Mouse (Mus musculus): ENCODE data around the gene Trp73.

The Trp73 gene

GRCm38 (mm10) chr4:154140182-154140212, at the start of gene Trp73:
Gene Trp73, minus strand, starts transcription at chr4:154140208.
- DNase-seq (ENCODE audit: low spot score) = no peak

GRCm38 (mm10) chr4:154188948-154189347, 48.9 kb upstream of the Trp73 start:
- no peak for DNase-seq (ENCODE audit: low spot score)

DNA sequence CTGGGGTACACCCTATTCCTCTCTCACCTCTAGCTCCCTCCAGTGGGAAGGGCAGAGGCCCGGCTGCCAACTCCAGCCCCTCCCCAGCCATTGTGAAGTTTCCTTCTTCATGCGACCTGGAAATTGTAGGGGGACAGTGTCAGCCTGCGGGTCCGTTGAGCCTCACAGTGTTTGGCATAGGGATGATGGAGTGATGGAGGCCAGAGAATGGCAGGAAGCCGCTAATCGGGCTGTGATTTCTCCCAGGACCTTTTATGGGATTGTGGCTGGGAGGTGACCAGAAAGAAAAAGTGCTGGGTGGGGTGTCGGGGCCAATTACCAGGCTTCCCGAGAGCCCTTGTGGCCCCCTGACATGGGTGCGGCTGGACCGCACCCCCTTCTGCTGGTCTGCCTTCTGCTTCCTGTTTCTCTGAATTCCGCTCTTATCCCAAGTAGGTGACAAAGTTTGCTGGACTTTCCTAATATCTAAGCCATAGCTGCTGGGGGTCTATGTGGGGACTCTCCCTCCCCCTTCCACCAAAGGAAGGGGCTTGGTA, 46.1 kb upstream of the Trp73 start:
- no peak for DNase-seq (ENCODE audit: low spot score)

GRCm38 (mm10) chr4:154185001-154185400, 45.0 kb upstream of the Trp73 start:
- DNase-seq (ENCODE audit: low spot score) = no peak

- no peak for DNase-seq (ENCODE audit: low spot score)
These were observed 43.6 kb upstream of the Trp73 start for GRCm38 (mm10) chr4:154183566-154183965.

- no peak for DNase-seq (ENCODE audit: low spot score)
These were observed 41.0 kb upstream of the Trp73 start for GRCm38 (mm10) chr4:154181001-154181400.

DNA sequence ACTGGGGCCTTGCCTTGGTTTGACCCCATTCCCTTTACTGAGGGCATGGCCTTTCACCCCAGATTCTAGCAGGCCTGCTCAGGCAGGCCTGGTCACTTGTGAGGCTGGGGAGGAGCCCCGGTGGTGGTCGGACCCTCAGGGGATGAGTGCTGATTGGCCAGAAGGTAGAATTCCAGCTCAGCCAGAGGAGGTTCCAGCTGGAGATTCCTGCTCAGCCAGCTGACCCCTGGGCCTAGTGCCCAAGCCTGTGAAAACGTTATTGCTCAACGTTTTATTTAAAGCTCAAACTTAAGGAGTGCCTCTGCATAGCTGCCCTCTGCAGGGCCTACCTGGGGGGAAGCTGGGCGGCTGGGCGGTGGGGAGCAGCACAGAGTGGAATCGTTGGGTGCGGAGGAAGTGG, 37.2 kb upstream of the Trp73 start:
- no peak for DNase-seq (ENCODE audit: low spot score)

DNA sequence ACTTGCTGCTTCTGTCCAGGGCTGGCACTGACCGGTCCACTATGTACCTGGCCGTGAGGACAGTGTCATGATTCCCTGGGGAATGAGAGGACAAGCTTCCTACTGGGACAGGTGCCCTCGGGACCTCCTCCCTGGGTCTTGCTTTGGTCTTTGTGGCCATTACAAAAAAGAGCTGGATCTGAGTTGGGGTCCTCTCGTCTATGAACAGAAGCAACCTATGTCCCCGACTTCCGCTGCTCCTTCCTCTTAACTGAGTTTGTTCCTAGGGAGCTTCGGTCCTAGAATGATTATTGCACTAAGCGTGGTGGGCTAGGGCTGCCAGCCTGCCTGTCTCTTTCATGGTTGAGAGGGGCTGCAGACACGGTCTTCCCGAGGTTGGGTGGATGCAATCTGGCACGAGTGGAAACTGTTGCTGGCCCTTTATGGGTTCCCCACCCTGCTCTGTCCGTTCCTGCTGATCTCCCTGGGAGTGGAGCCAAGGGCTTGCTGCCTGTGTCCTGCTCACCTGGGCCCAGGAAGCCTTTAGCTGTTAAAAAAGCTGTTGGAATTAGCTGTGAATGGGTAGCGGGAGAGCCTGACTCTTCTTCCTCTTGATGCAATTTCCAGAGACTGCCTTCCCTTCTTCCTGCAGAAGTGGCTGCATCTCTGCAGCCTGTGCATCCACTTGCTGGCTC, 32.1 kb upstream of the Trp73 start:
- no peak for DNase-seq (ENCODE audit: low spot score)

DNA sequence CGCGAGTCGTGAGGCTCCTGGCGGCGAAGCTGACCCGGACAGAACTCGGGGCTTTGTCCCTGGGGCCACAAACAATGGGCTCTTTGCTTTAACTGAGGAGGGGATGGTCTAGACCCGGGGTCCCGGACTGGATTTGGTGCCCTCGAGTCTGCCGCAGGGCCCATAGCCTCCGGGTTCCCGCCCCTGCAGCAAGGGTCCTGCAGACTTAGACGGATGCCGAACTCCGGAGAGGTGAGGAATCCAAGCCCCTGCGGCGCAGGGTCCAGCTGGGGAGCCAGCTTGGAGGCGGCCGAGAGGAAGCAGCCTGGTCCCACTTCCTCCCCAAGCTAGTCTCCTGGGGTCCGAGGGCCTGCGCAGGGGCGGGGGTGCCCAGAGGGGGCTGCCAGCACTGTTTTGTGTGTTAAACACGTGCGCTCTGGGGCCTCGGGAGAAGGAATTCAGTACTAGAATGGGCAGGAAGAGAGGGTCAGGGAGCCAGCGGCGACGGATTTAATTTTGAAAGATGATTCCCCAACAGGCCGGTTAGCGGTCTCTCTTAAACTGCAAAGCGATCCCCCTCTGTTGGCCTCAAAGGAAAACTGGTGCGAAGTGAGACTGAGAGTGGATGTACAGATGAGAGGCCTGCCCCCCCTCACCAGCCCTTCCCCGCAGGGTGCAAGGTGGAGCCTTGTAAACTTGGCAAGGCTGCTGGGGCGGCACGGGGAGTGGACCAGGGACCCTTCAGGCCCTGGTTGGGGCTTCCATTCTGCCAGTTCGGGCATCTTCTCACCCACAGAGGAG, 31.3 kb upstream of the Trp73 start:
- DNase-seq (ENCODE audit: low spot score) = no peak

GRCm38 (mm10) chr4:154170506-154171150, 30.6 kb upstream of the Trp73 start, which contains the start of gene Megf6:
Gene Megf6, plus strand, starts transcription at chr4:154170730.
- no peak for DNase-seq (ENCODE audit: low spot score)

GRCm38 (mm10) chr4:154170021-154170420, 30.0 kb upstream of the Trp73 start:
- DNase-seq (ENCODE audit: low spot score) = no peak

DNA sequence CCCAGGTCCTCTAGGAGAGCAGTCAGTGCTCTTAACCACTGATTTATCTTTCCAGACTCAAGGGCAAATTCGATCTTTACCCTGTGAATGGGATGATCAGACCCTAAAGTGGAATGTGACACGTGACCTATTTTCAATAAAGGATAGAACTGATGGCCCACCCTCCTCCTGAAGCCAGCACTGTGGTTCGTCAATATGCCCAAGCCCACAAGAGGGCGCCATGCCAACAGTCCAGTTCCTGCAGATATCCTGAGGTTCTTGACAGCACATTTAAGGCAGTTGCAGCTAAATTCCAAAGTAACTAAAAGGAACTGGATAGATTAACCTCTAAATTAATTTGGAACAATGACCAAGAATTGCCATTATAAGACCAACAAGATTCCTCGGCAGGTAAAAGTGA, 27.0 kb upstream of the Trp73 start:
- no peak for DNase-seq (ENCODE audit: low spot score)

GRCm38 (mm10) chr4:154163296-154163695, 23.3 kb upstream of the Trp73 start:
- peak; percentile 62 for DNase-seq (ENCODE audit: low spot score)

DNA sequence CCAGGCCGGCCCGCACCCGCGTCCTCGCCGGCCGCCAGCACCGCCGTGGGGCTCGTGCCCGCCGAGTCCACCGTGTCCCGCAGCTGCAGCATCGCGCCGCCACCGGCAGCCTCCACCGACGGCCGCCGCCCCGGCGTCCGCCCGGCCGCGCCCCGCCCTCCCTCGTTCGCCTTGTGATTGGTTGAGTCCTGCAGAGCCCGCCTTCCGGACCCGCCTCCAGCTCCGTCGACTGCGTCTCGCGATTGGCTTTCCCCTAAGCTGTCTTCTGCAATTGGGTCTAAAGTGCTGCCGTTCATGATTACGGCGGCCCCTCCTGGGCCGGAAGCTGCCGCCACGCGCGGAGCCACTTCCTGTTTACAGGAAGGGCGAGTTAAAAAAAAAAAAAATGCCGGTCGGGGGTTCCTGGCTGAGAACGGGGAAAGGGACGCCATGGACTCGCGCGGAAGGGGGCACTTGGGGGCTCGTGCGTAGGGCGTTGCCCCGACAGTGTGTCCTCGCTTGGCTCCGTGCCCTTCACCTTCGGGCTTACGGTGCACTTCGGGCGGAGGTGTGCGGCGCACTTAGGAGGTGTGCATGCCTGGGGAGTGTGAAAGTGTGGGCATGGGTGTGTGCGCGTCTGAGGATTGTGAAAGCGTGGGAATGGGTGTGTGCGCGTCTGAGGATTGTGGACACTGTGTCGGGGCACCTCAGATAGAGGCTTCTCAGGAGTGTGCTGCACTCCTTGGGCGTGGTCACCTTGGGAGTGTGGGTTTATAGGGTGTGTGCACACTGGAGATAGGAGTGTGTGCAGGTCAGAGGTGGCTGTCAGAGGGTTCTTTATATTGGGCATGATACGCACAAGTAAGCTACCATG, 20.8 kb upstream of the Trp73 start, which contains the start of gene Tprgl:
Tprgl (minus strand) TSS at position 129 of the 853 bp plus-strand sequence.
- DNase-seq (ENCODE audit: low spot score) = peak; percentile 98

- peak; percentile 40 for DNase-seq (ENCODE audit: low spot score)
These were observed 20.0 kb upstream of the Trp73 start for GRCm38 (mm10) chr4:154159961-154160537.

- DNase-seq (ENCODE audit: low spot score) = peak; percentile 82
These were observed 19.0 kb upstream of the Trp73 start for GRCm38 (mm10) chr4:154159002-154159401.

GRCm38 (mm10) chr4:154157970-154158662, 18.1 kb upstream of the Trp73 start:
- no peak for DNase-seq (ENCODE audit: low spot score)

- DNase-seq (ENCODE audit: low spot score) = no peak
These were observed 16.0 kb upstream of the Trp73 start for GRCm38 (mm10) chr4:154156050-154156449.

DNA sequence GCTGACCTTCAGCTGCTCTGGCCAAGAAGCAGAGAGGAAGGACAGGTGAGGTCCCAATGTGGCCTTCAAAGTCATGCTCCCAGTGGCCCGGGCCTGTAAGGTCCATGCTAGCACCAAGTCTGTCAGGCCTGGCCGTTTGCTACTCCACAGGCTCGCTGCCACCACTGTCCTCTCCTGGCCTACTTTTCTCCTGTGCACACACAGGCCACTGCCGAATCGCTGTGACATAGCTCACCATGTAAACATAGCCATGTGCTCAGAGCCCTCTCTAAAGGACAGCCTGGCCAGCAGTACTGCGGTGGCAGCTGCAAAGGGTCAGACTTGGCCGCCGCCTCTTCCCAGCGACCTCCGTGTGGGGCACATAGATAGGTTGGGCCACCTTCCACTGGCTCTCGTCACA, 14.1 kb upstream of the Trp73 start:
- DNase-seq (ENCODE audit: low spot score) = no peak

DNA sequence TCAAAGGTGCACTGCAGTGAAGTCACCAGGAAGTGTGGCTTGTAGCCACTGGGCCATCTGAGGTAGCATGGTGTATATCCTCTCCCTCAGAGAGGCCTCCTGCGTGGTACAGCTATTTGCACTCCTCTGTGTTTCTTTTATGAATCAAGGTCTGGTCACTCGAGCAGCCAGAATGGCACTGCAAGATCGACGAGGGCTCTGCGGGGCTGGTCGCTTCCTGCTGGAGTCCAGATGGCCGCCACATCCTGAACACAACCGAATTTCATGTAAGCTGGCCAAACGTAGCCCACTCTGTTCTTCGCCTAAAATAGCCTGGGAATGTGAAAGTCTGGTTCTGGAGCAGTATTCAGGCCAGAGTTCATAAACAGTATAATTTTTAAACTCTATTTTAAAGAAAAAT, 6.3 kb upstream of the Trp73 start:
- DNase-seq (ENCODE audit: low spot score) = no peak

- DNase-seq (ENCODE audit: low spot score) = no peak
These were observed 4.7 kb upstream of the Trp73 start for GRCm38 (mm10) chr4:154144712-154145111.

All from spleen, adult 12 weeks (tissue).